Mouse (Mus musculus): ENCODE results near the gene Zdhhc13. TPM values are rescaled to one million over a fixed set of nuclear protein-coding genes. Genes with fewer than 3 reads are reported as not detected.
A peak's percentile ranks its signal among the peaks of the same experiment; 100 is the strongest.

The Zdhhc13 gene
- polyA plus RNA-seq (2015; fragmentation: Nextera tagmentation; extraction: Ambion mirVana) = 25.1 and 27.2 TPM in 2 replicates

GRCm38 (mm10) chr7:48788851-48789572, at the start of gene Zdhhc13:
TSS of gene Zdhhc13 (plus strand) at chr7:48789003.
- Histone ChIP-seq H3K4me3 (ENCODE audit: low read length) (peak within 1 kb of the TSS; percentile 88), H3K27ac (ENCODE audit: low read length) (peak within 1 kb of the TSS; percentile 76), H3K36me3 (ENCODE audit: control insufficient read depth, insufficient read depth, low read length) (no peaks in the 10 kb centered on the region), H3K9ac (ENCODE audit: low read length) (peak within 1 kb of the TSS; percentile 87), H3K27me3 (ENCODE audit: control insufficient read depth, insufficient read depth, low read depth, low read length) (no peaks in the 10 kb centered on the region), H3K4me2 (ENCODE audit: low read depth, low read length) (peak within 1 kb of the TSS; percentile 87), H3K9me3 (ENCODE audit: control insufficient read depth, low read length) (no peaks in the 10 kb centered on the region), H3K4me1 (replicated peaks; ENCODE audit: control insufficient read depth, insufficient read depth, low read length) (peaks cover 9% of the 10 kb centered on the region)
- ATAC-seq (ENCODE audit: low read depth) = peak; percentile 99
- WGBS = under 1% methylated on average over 57 of the region's 57 CpGs

- no peaks in the 10 kb centered on the region for H3K4me1 ChIP-seq (replicated peaks; ENCODE audit: control insufficient read depth, insufficient read depth, low read length)
- H3K27me3 ChIP-seq (ENCODE audit: control insufficient read depth, insufficient read depth, low read depth, low read length) = no peaks in the 10 kb centered on the region
- peak overlapping the region; percentile 11 for H3K9ac ChIP-seq (ENCODE audit: low read length)
- peak overlapping the region; percentile 74 for H3K4me2 ChIP-seq (ENCODE audit: low read depth, low read length)
- no peaks in the 10 kb centered on the region for H3K36me3 ChIP-seq (ENCODE audit: control insufficient read depth, insufficient read depth, low read length)
- peak; percentile 86 for ATAC-seq (ENCODE audit: low read depth)
- H3K27ac ChIP-seq (ENCODE audit: low read length) = no peak overlapping the region
- H3K4me3 ChIP-seq (ENCODE audit: low read length) = peak overlapping the region; percentile 41
- under 1% methylated on average over 24 of the region's 24 CpGs for WGBS
- H3K9me3 ChIP-seq (ENCODE audit: control insufficient read depth, low read length) = no peaks in the 10 kb centered on the region
These were observed 39.3 kb upstream of the Zdhhc13 start for GRCm38 (mm10) chr7:48749298-48750163.

GRCm38 (mm10) chr7:48750164-48750809, 38.5 kb upstream of the Zdhhc13 start:
- H3K4me2 ChIP-seq (ENCODE audit: low read depth, low read length) = peak overlapping the region; percentile 74; the same call in 1 of the 2 replicates
- no peak for ATAC-seq (ENCODE audit: low read depth)
- WGBS = 61% methylated on average over 8 of the region's 8 CpGs

GRCm38 (mm10) chr7:48751222-48751621, 37.6 kb upstream of the Zdhhc13 start:
- no peak for ATAC-seq (ENCODE audit: low read depth)
- H3K4me3 ChIP-seq (ENCODE audit: low read length) = no peak overlapping the region
- H3K27me3 ChIP-seq (ENCODE audit: control insufficient read depth, insufficient read depth, low read depth, low read length) = no peaks in the 10 kb centered on the region
- H3K4me2 ChIP-seq (ENCODE audit: low read depth, low read length) = no peak overlapping the region
- no peaks in the 10 kb centered on the region for H3K9me3 ChIP-seq (ENCODE audit: control insufficient read depth, low read length)
- H3K4me1 ChIP-seq (replicated peaks; ENCODE audit: control insufficient read depth, insufficient read depth, low read length) = no peaks in the 10 kb centered on the region
- no peak overlapping the region for H3K9ac ChIP-seq (ENCODE audit: low read length)
- H3K27ac ChIP-seq (ENCODE audit: low read length) = no peak overlapping the region
- H3K36me3 ChIP-seq (ENCODE audit: control insufficient read depth, insufficient read depth, low read length) = no peaks in the 10 kb centered on the region
- 74% methylated on average over 5 of the region's 5 CpGs for WGBS

More at GRCm38 (mm10) chr7:48750164-48750809, 38.5 kb upstream of the Zdhhc13 start:
- Histone ChIP-seq H3K27ac (ENCODE audit: low read length) (no peak overlapping the region), H3K9me3 (ENCODE audit: control insufficient read depth, low read length) (no peaks in the 10 kb centered on the region), H3K4me3 (ENCODE audit: low read length) (no peak overlapping the region; the same call in 1 of the 2 replicates), H3K27me3 (ENCODE audit: control insufficient read depth, insufficient read depth, low read depth, low read length) (no peaks in the 10 kb centered on the region), H3K36me3 (ENCODE audit: control insufficient read depth, insufficient read depth, low read length) (no peaks in the 10 kb centered on the region), H3K4me1 (replicated peaks; ENCODE audit: control insufficient read depth, insufficient read depth, low read length) (no peaks in the 10 kb centered on the region), H3K9ac (ENCODE audit: low read length) (no peak overlapping the region)

GRCm38 (mm10) chr7:48754415-48754974, 34.3 kb upstream of the Zdhhc13 start:
- Histone ChIP-seq H3K9ac (ENCODE audit: low read length) (no peak overlapping the region), H3K9me3 (ENCODE audit: control insufficient read depth, low read length) (no peaks in the 10 kb centered on the region), H3K36me3 (ENCODE audit: control insufficient read depth, insufficient read depth, low read length) (no peaks in the 10 kb centered on the region), H3K4me2 (ENCODE audit: low read depth, low read length) (no peak overlapping the region), H3K27me3 (ENCODE audit: control insufficient read depth, insufficient read depth, low read depth, low read length) (no peaks in the 10 kb centered on the region), H3K4me3 (ENCODE audit: low read length) (no peak overlapping the region), H3K27ac (ENCODE audit: low read length) (no peak overlapping the region), H3K4me1 (replicated peaks; ENCODE audit: control insufficient read depth, insufficient read depth, low read length) (no peaks in the 10 kb centered on the region)
- no peak for ATAC-seq (ENCODE audit: low read depth)
- WGBS = 77% methylated on average over 3 of the region's 3 CpGs

- Histone ChIP-seq H3K4me2 (ENCODE audit: low read depth, low read length) (no peak overlapping the region), H3K27me3 (ENCODE audit: control insufficient read depth, insufficient read depth, low read depth, low read length) (no peaks in the 10 kb centered on the region), H3K9me3 (ENCODE audit: control insufficient read depth, low read length) (no peaks in the 10 kb centered on the region), H3K4me1 (replicated peaks; ENCODE audit: control insufficient read depth, insufficient read depth, low read length) (no peaks in the 10 kb centered on the region), H3K9ac (ENCODE audit: low read length) (no peak overlapping the region), H3K4me3 (ENCODE audit: low read length) (no peak overlapping the region), H3K36me3 (ENCODE audit: control insufficient read depth, insufficient read depth, low read length) (no peaks in the 10 kb centered on the region), H3K27ac (ENCODE audit: low read length) (no peak overlapping the region)
- no peak for ATAC-seq (ENCODE audit: low read depth)
- 65% methylated on average over 3 of the region's 3 CpGs for WGBS
These were observed 33.0 kb upstream of the Zdhhc13 start for GRCm38 (mm10) chr7:48755825-48756224.

- H3K4me1 ChIP-seq (replicated peaks; ENCODE audit: control insufficient read depth, insufficient read depth, low read length) = no peaks in the 10 kb centered on the region
- 90% methylated on average over 4 of the region's 4 CpGs for WGBS
- no peaks in the 10 kb centered on the region for H3K36me3 ChIP-seq (ENCODE audit: control insufficient read depth, insufficient read depth, low read length)
- H3K27ac ChIP-seq (ENCODE audit: low read length) = no peak overlapping the region
- H3K9ac ChIP-seq (ENCODE audit: low read length) = no peak overlapping the region
- H3K27me3 ChIP-seq (ENCODE audit: control insufficient read depth, insufficient read depth, low read depth, low read length) = no peaks in the 10 kb centered on the region
- no peak overlapping the region for H3K4me3 ChIP-seq (ENCODE audit: low read length)
- no peak for ATAC-seq (ENCODE audit: low read depth)
- no peaks in the 10 kb centered on the region for H3K9me3 ChIP-seq (ENCODE audit: control insufficient read depth, low read length)
- H3K4me2 ChIP-seq (ENCODE audit: low read depth, low read length) = no peak overlapping the region
These were observed 32.4 kb upstream of the Zdhhc13 start for GRCm38 (mm10) chr7:48756306-48756931.

- Histone ChIP-seq H3K36me3 (ENCODE audit: control insufficient read depth, insufficient read depth, low read length) (no peaks in the 10 kb centered on the region), H3K4me1 (replicated peaks; ENCODE audit: control insufficient read depth, insufficient read depth, low read length) (no peaks in the 10 kb centered on the region), H3K27ac (ENCODE audit: low read length) (no peak overlapping the region), H3K4me2 (ENCODE audit: low read depth, low read length) (no peak overlapping the region), H3K27me3 (ENCODE audit: control insufficient read depth, insufficient read depth, low read depth, low read length) (no peaks in the 10 kb centered on the region), H3K9ac (ENCODE audit: low read length) (no peak overlapping the region), H3K4me3 (ENCODE audit: low read length) (no peak overlapping the region), H3K9me3 (ENCODE audit: control insufficient read depth, low read length) (no peaks in the 10 kb centered on the region)
- 64% methylated on average over 1 of the region's 1 CpGs for WGBS
- no peak for ATAC-seq (ENCODE audit: low read depth)
These were observed 30.7 kb upstream of the Zdhhc13 start for GRCm38 (mm10) chr7:48758083-48758482.

Data from lung, embryonic 16.5 days (tissue).